Mouse (Mus musculus) midbrain, embryonic 14.5 days (tissue): ENCODE results near the gene Ptcd3. TPM values are rescaled to one million over a fixed set of nuclear protein-coding genes. Genes with fewer than 3 reads are reported as not detected.
A peak's percentile ranks its signal among the peaks of the same experiment; 100 is the strongest.
"Not testable (repeated sequence)": the region's sequence is repeated elsewhere in the genome, so short reads cannot be mapped to it uniquely, and the experiment has no call there.

Experiments used
- ATAC-seq: fragments of 200-750 bp; cut with Nextera tagmentation; 2 replicates; pipeline ENCODE4 v1.8.0; 2017; ENCODE audit warnings: moderate number of reproducible peaks, moderate library complexity; ENCODE audit not compliant: low FRiP score, low TSS enrichment
- DNase-seq: peaks from one replicate; pipeline ENCODE4 v3.0.0-alpha.2; 2015
- H3K27ac ChIP-seq: fragments of 300-500 bp; sonication (generic); replicated peaks from 2 replicates; pipeline ENCODE4 v1.5.1; 2014; ENCODE audit warnings: mild to moderate bottlenecking, low read depth, low read length, moderate library complexity
- H3K27me3 ChIP-seq: fragments of 300-500 bp; sonication (generic); 2 replicates; pipeline ENCODE4 v1.6.1; 2014; ENCODE audit warnings: low read length, control low read depth, mixed read lengths; ENCODE audit not compliant: control insufficient read depth, insufficient read depth
- H3K36me3 ChIP-seq: fragments of 300-500 bp; sonication (generic); 2 replicates; pipeline ENCODE4 v1.6.1; 2014; ENCODE audit warnings: low read length, control low read depth; ENCODE audit not compliant: control insufficient read depth, insufficient read depth
- H3K4me1 ChIP-seq: fragments of 300-500 bp; sonication (generic); 2 replicates; pipeline ENCODE4 v1.6.1; 2014; ENCODE audit warnings: mild to moderate bottlenecking, antibody characterized with exemption, low read length, control low read depth; ENCODE audit not compliant: control insufficient read depth, insufficient read depth
- H3K4me2 ChIP-seq: fragments of 300-500 bp; sonication (generic); 2 replicates; pipeline ENCODE4 v1.6.1; 2014; ENCODE audit warnings: mild to moderate bottlenecking, low read length, moderate library complexity
- H3K4me3 ChIP-seq: fragments of 300-500 bp; sonication (generic); replicated peaks from 2 replicates; pipeline ENCODE4 v1.5.1; 2014; ENCODE audit warnings: low read depth, low read length
- H3K9ac ChIP-seq: fragments of 300-500 bp; sonication (generic); replicated peaks from 2 replicates; pipeline ENCODE4 v1.6.1; 2014; ENCODE audit warnings: mild to moderate bottlenecking, low read length, moderate library complexity
- H3K9me3 ChIP-seq: fragments of 300-500 bp; sonication (generic); 2 replicates; pipeline ENCODE4 v1.6.1; 2016; ENCODE audit warnings: low read length, control low read depth, mixed read lengths; ENCODE audit not compliant: control insufficient read depth
- WGBS: fragments of 180-500 bp; shearing (Covaris S2); extraction: QIAGEN DNeasy Blood & Tissue Kit; methylation state at CpG from one replicate; pipeline ENCODE4 v1.1.7; 2014; 5-methylcytosine and 5-hydroxymethylcytosine counted together
- polyA plus RNA-seq: library from polyadenylated mRNA; unstranded; fragments of >200 nt; fragmentation: Nextera tagmentation; extraction: Ambion mirVana; gene quantifications from 2 replicates; pipeline ENCODE4 v1.2.1, GENCODE M21; 2014

Ptcd3 gene
- polyA plus RNA-seq, 1 experiment from 2014 or later = 99.8 TPM

- no peaks in the 10 kb centered on the region for H3K27me3 ChIP-seq
- no peak for ATAC-seq
Measured at GRCm38 (mm10) chr6:71907702-71908235, 781 bp downstream of the Ptcd3 start.

DNA sequence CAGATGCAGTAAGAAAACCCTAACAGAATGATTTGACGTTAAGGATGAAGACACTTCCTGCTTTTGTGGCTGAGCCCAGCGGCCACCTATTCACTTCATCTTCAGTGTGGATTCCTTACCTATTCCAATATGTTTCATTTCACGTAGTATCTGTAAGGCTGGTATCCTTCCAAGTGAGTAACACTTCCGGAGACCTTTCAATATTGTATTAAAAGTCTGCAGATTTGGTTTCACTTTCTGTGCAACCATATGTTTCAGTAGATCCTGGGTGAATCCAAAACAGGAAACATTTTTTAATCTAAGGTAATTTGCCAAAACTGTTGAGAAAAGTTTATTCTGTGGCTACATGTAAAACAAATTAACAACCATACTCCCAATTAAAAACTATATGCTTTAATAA lies 15.3 kb downstream of the Ptcd3 start:
- peaks cover 97% of the 10 kb centered on the region for H3K36me3 ChIP-seq
- no peak for ATAC-seq
- H3K9ac ChIP-seq = no peak overlapping the region
- no peak overlapping the region for H3K4me3 ChIP-seq
- no peak for DNase-seq
- WGBS = 93% methylated on average over 4 of the region's 4 CpGs
- no peaks in the 10 kb centered on the region for H3K27me3 ChIP-seq
- no peaks in the 10 kb centered on the region for H3K9me3 ChIP-seq
- no peak overlapping the region for H3K4me2 ChIP-seq
- no peaks in the 10 kb centered on the region for H3K4me1 ChIP-seq
- no peak overlapping the region for H3K27ac ChIP-seq

More at GRCm38 (mm10) chr6:71907702-71908235, 781 bp downstream of the Ptcd3 start:
- Histone ChIP-seq H3K36me3 (peaks cover 31% of the 10 kb centered on the region), H3K9me3 (no peaks in the 10 kb centered on the region), H3K4me2 (peak overlapping the region; percentile 83), H3K4me3 (peak overlapping the region; percentile 64), H3K9ac (peak overlapping the region; percentile 55), H3K4me1 (peaks cover 4% of the 10 kb centered on the region), H3K27ac (no peak overlapping the region)
- 12% methylated on average over 4 of the region's 4 CpGs for WGBS
- no peak for DNase-seq

GRCm38 (mm10) chr6:71877965-71878760 lies 30.4 kb downstream of the Ptcd3 start:
- 89% methylated on average over 3 of the region's 3 CpGs for WGBS
- no peak overlapping the region for H3K9ac ChIP-seq
- ATAC-seq (no peak), DNase-seq (no peak)
- no peak overlapping the region for H3K4me3 ChIP-seq
- no peak overlapping the region for H3K27ac ChIP-seq
- peaks cover 91% of the 10 kb centered on the region for H3K36me3 ChIP-seq
- H3K9me3 ChIP-seq = no peaks in the 10 kb centered on the region
- no peaks in the 10 kb centered on the region for H3K4me1 ChIP-seq
- H3K4me2 ChIP-seq = no peak overlapping the region
- H3K27me3 ChIP-seq = no peaks in the 10 kb centered on the region

- H3K9ac ChIP-seq = no peak overlapping the region
- peaks cover 90% of the 10 kb centered on the region for H3K36me3 ChIP-seq
- H3K27me3 ChIP-seq = no peaks in the 10 kb centered on the region
- H3K4me1 ChIP-seq = no peaks in the 10 kb centered on the region
- no peak overlapping the region for H3K4me2 ChIP-seq
- DNase-seq (no peak), ATAC-seq (no peak)
- H3K4me3 ChIP-seq = no peak overlapping the region
- no peak overlapping the region for H3K27ac ChIP-seq
- WGBS = 98% methylated on average over 9 of the region's 9 CpGs
- no peaks in the 10 kb centered on the region for H3K9me3 ChIP-seq
Measured at GRCm38 (mm10) chr6:71871396-71871795, 37.2 kb downstream of the Ptcd3 start.

DNA sequence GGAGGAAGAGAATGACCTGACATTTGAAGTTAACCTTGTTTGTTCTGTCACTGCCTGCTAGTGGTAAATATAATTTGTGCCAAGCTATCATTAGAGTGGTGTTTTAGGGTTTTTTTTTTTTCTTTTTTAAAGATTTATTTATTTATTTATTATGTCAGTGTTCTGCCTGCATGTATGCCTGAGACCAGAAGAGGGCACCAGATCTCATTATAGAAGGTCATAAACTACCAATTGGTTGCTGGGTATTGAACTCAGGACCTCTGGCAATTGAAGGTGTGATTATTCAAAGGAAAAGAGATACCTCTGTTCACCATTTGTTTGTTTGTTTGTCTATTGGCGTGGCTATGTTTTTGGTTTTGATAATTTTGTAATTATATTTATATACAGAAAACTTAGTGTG lies 39.7 kb downstream of the Ptcd3 start:
- WGBS = 100% methylated on average over 1 of the region's 1 CpGs
- H3K9ac ChIP-seq = no peak overlapping the region

GRCm38 (mm10) chr6:71867751-71868150 lies 40.8 kb downstream of the Ptcd3 start:
- no peak overlapping the region for H3K9ac ChIP-seq
- H3K4me1 ChIP-seq = no peaks in the 10 kb centered on the region
- H3K4me3 ChIP-seq = no peak overlapping the region
- no peaks in the 10 kb centered on the region for H3K27me3 ChIP-seq
- H3K27ac ChIP-seq = no peak overlapping the region
- H3K9me3 ChIP-seq = no peaks in the 10 kb centered on the region
- H3K36me3 ChIP-seq = peaks cover 87% of the 10 kb centered on the region
- 93% methylated on average over 2 of the region's 2 CpGs for WGBS
- ATAC-seq (no peak), DNase-seq (no peak)
- no peak overlapping the region for H3K4me2 ChIP-seq

More for the DNA sequence above, 39.7 kb downstream of the Ptcd3 start:
- Histone ChIP-seq H3K4me3 (no peak overlapping the region), H3K4me2 (no peak overlapping the region), H3K36me3 (peaks cover 87% of the 10 kb centered on the region), H3K4me1 (no peaks in the 10 kb centered on the region), H3K27ac (no peak overlapping the region), H3K9me3 (no peaks in the 10 kb centered on the region), H3K27me3 (no peaks in the 10 kb centered on the region)
- ATAC-seq = no peak
- peak; percentile 51 for DNase-seq

GRCm38 (mm10) chr6:71846906-71847305 lies 61.6 kb downstream of the Ptcd3 start:
- H3K9ac ChIP-seq, ATAC-seq: not testable (repeated sequence)
- WGBS = 96% methylated on average over 6 of the region's 6 CpGs

GRCm38 (mm10) chr6:71840597-71841290 lies 67.8 kb downstream of the Ptcd3 start:
- DNase-seq (no peak), ATAC-seq (no peak)
- Histone ChIP-seq H3K36me3 (peaks cover 5% of the 10 kb centered on the region), H3K9ac (no peak overlapping the region), H3K4me3 (no peak overlapping the region), H3K9me3 (no peaks in the 10 kb centered on the region), H3K4me2 (no peak overlapping the region), H3K4me1 (no peaks in the 10 kb centered on the region), H3K27ac (no peak overlapping the region), H3K27me3 (no peaks in the 10 kb centered on the region)
- WGBS = 92% methylated on average over 1 of the region's 1 CpGs

More at GRCm38 (mm10) chr6:71846906-71847305, 61.6 kb downstream of the Ptcd3 start:
- not testable (repeated sequence) for H3K4me1 ChIP-seq, DNase-seq, H3K4me3 ChIP-seq, H3K27me3 ChIP-seq, H3K4me2 ChIP-seq, H3K27ac ChIP-seq, H3K9me3 ChIP-seq
- H3K36me3 ChIP-seq = peaks cover 38% of the 10 kb centered on the region
